Mouse (Mus musculus) liver, embryonic 14.5 days (tissue): Measurements from ENCODE around the gene Lair1.

Experiments
- CTCF ChIP-seq: IDR thresholded peaks from 2 replicates; pipeline ENCODE4 v1.5.1; 2016; ENCODE audit warnings: antibody characterized with exemption, low read depth, control low read depth
- EP300 ChIP-seq: IDR thresholded peaks from 2 replicates; pipeline ENCODE4 v1.6.1; 2016; ENCODE audit warnings: antibody characterized with exemption, low read depth

DNA sequence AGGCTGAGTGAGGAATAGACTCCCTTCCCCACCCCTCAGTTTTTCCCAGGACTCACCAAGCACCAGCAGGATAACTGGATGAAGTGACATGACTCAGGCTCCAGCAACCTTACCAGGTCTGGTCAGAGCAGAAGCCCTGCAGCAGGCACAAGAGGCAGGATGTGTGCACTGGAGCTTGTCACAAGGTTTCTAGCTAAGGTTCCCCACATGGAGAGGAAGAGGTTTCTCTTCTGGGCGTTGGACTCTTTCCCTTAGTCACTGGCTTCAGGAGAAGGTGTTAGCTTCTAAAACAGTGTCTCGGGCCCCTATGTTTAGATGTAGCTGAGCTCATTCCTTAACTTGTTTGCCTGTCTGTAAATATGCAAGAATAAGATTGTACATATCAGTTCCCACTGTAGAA is at the start of gene Lair1:
- TF ChIP-seq CTCF: no peak
- TF ChIP-seq EP300: no peak
